Mouse (Mus musculus) heart, postnatal 25 days (tissue): Measurements from ENCODE around the gene Zfand3. TPM values are rescaled to one million over a fixed set of nuclear protein-coding genes. Genes with fewer than 3 reads are reported as not detected.

Source experiments
- DNase-seq: peaks from one replicate; pipeline ENCODE4 v3.0.0; 2022; ENCODE audit warnings: low spot score
- intact Hi-C: fragments of 180-260 bp; cut with DNase I; formaldehyde crosslinking; loops from one replicate; pipeline ENCODE4 v1.15.1; 2025
- total RNA-seq, 2 experiments: library from RNA; stranded (reverse); gene quantifications; 2 replicates each; pipeline ENCODE4 v1.2.3; 2021

The Zfand3 gene
- total RNA-seq, 2 experiments from 2014 or later, result 127 to 128 TPM

DNA sequence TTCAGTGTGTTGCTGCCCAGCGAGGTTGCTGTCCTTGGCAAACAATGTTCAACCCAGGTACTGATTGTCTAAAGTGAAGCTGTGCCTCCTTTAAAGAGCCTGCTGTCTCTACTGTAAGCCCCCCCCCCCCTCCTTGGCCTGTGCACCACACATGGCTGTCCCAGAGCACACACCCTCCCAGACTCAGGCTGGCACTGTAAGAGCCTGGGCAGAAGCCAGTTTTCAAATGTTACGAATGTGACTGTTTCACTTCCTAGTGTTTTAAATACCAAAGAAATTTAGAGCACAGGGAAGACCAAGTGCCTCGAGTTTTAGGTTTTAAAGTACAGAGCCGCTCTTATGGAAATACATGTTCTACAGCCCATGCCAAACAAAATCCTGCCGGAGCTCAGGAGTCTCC, 234.9 kb downstream of the Zfand3 start:
- DNase-seq, result no peak
- intact Hi-C loops, result no loop called here

DNA sequence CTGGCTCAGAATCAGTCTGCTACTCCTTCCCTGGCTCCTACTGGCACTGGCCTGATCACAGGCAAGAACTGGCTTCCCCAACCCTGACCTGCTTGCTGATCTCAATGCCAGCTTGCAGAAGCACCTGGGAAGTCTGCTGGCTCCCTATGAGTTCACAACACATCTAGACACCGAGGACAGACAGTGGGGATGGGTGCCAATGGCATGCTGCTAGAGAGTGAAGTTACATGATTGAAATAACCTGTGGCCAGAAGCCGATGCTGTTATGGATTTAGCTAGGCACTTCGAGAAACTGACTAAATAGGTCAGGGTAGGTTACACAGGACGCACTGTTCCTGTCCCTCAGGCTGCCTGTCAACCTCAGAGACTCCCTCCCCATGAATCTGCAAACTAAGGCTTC, 236.1 kb downstream of the Zfand3 start:
- DNase-seq, result no peak
- intact Hi-C loops, result loop anchor here (5.0 kb wide), 1 partner anchor 207 kb away; no protein-coding TSS in a partner anchor

DNA sequence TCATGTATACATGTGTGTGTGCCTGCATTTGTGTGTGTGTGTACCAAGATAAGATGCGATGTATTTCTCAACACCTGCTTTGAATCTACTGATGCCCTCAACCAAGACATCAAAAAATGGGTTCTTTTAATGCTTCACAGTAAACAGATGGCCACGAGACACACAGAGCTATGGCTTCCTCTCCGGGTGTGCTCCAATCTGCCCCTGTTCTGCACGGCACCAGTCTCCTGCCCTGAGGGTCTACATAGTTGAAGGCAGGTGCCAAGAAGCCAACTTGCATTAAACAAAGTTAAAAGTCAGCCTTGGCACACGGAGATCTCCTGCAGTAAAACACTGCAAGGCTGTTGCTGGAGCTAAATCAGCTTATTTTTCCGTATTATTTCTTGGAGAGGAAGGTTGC, 236.5 kb downstream of the Zfand3 start:
- DNase-seq, result no peak
- intact Hi-C loops, result loop anchor here (5.0 kb wide), 1 partner anchor 206 kb away; no protein-coding TSS in a partner anchor

DNA sequence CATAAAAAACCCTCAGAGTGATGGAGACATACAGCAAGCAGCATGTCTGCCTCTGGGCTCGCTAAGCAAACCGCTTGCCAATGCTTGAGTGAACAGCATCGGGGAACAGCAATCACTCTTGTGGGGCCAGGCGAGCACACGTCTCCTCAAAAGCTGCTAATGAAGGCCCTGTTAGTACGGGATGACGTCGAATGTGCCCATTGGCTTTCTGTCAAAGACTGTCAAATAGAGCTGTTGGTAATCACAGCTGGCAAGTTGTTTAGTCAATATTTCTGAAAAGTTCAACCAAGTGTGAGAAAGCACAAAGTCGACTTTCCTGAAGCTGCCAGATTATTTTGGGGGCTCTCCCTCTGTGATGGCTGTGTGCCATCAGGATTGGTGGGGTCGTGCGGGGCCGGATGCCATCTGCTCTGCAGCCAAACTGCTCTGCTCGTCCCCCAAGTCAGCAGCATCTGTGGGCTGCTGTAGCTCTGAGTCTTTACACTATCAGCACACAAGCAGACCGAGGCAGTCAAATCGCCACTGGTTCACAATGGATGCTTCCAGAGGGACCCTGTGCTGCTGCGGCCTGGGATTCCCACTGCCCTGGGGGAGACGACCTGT, 237.3 kb downstream of the Zfand3 start:
- no peak for DNase-seq
- intact Hi-C loops, result loop anchor here (5.0 kb wide), 1 partner anchor 205 kb away; no protein-coding TSS in a partner anchor

DNA sequence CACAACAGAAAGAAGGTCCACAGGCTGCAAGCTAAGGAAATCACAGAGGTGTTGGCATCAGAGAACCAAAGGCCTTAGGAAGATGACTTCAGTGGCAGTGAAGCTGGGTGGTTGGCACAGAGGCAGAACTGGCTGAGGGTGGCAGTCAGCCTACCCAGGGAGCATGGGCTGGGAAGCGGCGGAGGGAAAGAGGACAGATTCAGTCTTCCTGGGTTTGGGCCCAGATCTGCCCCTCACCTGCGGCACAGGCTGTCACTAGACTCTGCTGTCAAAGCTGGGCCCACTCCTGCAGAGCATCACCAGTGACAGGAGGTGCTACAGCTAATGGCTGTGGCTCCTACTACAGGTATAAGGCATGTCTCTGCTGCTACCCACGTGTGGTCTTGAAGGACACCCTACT, 238.1 kb downstream of the Zfand3 start:
- intact Hi-C loops, result loop anchor here (5.0 kb wide), 1 partner anchor 205 kb away; no protein-coding TSS in a partner anchor
- no peak for DNase-seq

DNA sequence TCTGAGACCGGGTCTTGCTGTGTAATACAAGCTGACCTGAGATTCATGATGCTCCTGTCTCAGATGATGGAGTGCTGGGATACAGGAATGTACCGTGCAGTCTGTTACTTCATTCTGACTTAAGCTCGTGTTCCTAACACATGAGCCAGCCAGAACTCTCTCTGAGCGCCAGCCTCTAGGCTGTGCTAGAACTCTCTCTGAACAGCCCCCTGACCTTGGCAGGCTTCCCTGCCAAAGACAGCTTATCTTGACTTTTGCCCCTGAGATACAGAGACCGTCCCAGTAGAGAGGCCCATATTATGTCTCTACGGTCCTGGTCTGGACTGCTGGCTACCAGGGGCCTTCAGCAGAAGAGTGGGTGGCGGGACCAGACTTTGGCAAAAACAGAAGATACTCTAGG, 239.0 kb downstream of the Zfand3 start:
- no peak for DNase-seq
- intact Hi-C loops, result loop anchor here (5.0 kb wide), 1 partner anchor 204 kb away; no protein-coding TSS in a partner anchor

DNA sequence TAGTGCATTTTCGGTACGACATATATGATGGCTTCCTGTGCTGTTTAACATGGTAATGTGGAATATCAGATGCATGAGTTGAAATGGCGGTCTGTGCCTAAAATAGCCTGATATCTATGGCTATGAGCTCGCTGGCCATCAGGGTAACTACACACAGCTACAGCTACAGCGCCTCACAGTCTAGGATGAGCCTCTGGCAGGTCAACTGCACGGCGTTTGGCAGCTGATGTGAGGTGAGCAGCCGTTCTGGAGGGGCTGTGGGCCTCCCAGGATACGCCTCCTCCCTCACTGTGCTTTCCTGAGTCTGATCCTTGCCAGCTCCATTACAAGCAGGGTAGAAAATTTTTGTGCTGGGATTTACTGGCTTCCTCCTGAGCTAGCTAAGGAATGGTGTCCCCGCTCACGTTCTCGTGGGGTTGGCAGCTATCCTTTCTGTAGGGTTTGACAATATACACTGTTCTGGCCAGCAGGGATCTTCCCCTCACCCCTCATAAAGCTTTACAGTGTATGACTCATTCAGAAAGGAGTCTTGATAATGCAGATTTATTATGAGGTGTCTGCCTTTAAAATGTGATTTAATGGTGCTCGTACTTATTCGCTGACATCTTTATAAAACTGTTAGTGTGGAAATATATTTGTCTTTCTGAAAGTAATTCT, 240.2 kb downstream of the Zfand3 start:
- intact Hi-C loops, result loop anchor here (5.0 kb wide), 1 partner anchor 203 kb away; no protein-coding TSS in a partner anchor
- no peak for DNase-seq

DNA sequence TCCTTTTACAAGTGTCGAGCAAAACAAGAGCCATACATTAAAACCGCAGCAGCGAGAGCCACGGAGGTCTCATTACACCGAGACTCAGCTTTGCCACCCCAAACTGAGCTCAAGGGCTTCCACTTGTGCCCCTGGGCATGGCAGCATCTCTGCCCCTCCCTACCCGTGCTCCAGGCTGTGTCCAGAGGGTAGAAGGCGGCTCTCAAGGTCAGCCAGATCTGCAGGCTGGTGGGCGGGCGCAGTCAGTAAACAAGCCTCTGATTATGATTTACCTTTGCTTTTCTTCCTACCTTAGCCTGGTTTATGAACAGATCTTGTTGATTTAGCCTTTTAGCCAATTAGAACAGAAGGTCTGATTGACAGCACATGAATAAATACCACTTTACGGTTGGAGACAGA, 240.8 kb downstream of the Zfand3 start:
- DNase-seq, result no peak

DNA sequence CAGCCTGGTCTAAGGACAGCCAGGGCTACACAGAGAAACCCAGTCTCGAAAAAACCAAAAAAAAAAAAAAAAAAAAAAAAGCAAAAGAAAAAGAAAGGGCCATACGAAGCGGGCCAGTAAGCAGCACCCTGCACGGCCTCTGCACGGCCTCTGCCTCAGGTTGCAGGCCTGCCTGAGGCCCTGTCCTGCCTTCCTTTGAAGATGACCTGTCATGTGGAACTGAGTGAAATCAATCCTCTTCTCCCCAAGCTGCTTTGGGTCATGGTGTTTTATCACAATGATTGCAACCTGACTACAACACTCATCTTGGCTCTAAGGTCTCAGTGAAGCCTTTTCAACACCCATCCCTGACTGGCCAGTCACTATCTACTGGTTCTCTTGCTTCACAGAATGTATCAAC, 248.5 kb downstream of the Zfand3 start:
- DNase-seq, result no peak
- intact Hi-C loops, result no loop called here

More for the DNA sequence above, 240.8 kb downstream of the Zfand3 start:
- intact Hi-C loops, result no loop called here

DNA sequence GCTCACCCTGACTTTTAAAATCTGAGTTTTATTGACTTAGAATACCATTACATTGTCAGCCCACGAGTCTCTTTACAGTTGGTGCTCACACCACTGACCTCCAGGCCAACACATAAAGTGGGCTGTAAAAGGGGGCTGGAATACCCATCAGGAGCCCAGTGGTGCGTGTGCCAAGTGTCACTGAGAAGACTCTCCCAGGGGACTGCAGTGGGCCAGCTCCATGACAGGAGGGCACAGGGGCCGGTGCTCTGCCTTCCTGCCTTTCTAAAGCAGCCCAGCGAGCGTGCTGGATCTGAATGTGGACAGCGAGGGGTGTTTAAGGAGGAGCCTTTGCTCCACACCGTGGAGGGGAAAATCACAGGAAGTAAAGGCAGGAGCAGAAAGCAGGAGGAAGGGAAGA, 249.4 kb downstream of the Zfand3 start:
- no peak for DNase-seq
- intact Hi-C loops, result no loop called here

DNA sequence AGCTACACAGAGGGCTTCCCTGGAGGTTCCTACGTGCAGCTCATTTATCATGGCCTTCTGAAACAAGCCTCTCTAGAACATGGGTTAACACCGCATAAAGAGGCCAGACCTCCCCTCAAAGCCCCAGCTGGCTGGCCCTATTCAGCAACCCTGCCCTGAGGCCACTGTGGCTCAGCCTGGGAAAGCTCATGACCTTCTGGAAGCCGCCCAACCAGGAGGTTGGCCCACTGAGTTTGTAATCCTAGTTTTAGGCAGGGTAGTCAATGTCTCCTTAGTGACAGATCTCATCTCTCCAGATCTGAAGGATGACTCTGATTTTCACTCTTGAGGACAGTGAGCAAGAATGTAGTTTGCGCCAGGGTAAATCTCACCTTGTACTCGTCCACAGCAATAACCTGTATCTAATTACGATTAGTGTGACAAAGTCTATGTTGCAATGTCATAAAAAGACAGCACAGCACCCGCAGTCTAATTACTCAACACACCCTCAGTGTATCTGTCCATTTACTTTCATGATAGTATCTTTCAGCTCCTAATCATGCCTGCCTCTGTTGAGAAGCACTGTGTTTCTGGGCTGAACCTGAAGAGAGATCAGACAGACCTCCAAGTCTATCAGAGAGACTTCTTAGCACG, 251.5 kb downstream of the Zfand3 start:
- DNase-seq, result no peak
- intact Hi-C loops, result loop anchor here (5.0 kb wide), 1 partner anchor 144 kb away; no protein-coding TSS in a partner anchor

DNA sequence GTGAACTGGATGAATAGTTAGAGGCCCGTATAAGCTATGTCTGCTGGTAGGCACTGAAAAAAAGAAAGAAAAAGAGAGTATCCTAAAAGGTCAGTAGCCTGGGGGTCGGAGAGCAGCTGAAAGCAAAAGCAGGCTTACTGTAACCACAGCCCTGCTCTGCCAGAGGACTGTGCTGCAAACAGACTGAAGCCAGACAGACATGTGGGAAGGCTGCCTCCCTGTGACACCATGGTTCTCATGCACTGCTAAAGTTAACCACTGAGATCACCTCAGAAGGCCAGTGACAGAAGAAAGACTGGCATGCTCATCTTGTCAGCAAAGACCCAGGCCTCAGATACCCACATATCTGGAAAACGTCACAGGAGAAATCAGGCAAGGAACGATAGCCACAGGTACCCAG, 253.9 kb downstream of the Zfand3 start:
- no peak for DNase-seq
- intact Hi-C loops, result loop anchor here (5.0 kb wide), 1 partner anchor 146 kb away; no protein-coding TSS in a partner anchor

DNA sequence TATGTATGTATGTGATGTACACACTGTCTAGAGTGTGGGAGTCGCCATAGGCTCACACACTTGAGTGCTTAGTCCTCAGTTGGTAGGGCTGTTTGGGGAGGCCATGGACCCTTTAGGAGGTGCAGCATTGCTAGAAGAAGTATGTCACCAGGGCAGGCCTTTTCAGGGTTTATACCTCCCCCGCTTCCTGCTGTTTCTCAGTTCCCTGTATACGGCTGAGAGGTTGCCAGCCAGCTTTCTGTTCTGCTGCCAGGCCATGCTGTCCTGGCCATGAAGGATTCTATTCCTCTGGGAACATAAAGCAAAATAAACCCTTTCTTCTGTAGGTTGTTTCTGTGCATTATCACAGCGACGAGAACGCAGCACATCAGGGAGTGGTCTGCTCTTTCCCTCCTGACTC, 255.4 kb downstream of the Zfand3 start:
- intact Hi-C loops, result loop anchor here (5.0 kb wide), 2 partner anchors 148 to 288 kb away; partner anchors contain the start of gene Mdga1
- no peak for DNase-seq

Other genes starting within 250 kb of the Zfand3 start
- gene Mdga1, start 34.6 kb upstream of the Zfand3 start, total RNA-seq, result 10 to 100 TPM; 14.0 to 18.3 TPM